Mouse (Mus musculus): ENCODE data around the gene Clk3.

GRCm38 (mm10) chr9:57750901-57751300 lies 14.8 kb downstream of the Clk3 start:
- TF ChIP-seq CTCF (IDR thresholded peaks at IDR 0.05; ENCODE audit: low read depth, low read length) (no peak), GATA1 (IDR thresholded peaks at IDR 0.05; ENCODE audit: borderline replicate concordance, low read length) (no peak), TAL1 (conservative IDR thresholded peaks at IDR 0.05; ENCODE audit: low read depth, low read length) (no peak), POLR2AphosphoS5 (IDR thresholded peaks at IDR 0.05; ENCODE audit: insufficient replicate concordance, low read depth, low read length) (no peak)

Measured in G1E (cell line).